In genomic region chr9:75632902-75633301, GRCm38 (mm10) we compare ENCODE assay signal across 8 mouse cellular contexts. TPM values are rescaled to one million over a fixed set of nuclear protein-coding genes. Genes with fewer than 3 reads are reported as not detected.
DNase-seq lines count a peak whose midpoint lies in the region; ATAC-seq lines count a peak whose summit lies in the region.

No protein-coding gene starts in this region.

- H3K27ac ChIP-seq in heart, embryonic 11.5 days (ENCODE audit: low read depth, low read length), result no peak overlapping the region
- no peak overlapping the region for H3K27ac ChIP-seq in limb, embryonic 11.5 days (replicated peaks; ENCODE audit: low read depth, low read length)

- H3K36me3 ChIP-seq in heart, embryonic 11.5 days (ENCODE audit: control insufficient read depth, insufficient read depth, low read length), result no peaks in the 10 kb centered on the region
- no peaks in the 10 kb centered on the region for H3K36me3 ChIP-seq in limb, embryonic 11.5 days (ENCODE audit: control insufficient read depth, insufficient read depth, low read length)

- H3K4me2 ChIP-seq in heart, embryonic 11.5 days, result no peak overlapping the region
- no peak overlapping the region for H3K4me2 ChIP-seq in limb, embryonic 11.5 days (ENCODE audit: low read depth, severe bottlenecking)

- H3K27me3 ChIP-seq in heart, embryonic 11.5 days (ENCODE audit: control insufficient read depth, insufficient read depth, low read length), result no peaks in the 10 kb centered on the region
- H3K27me3 ChIP-seq in limb, embryonic 11.5 days (ENCODE audit: control insufficient read depth, insufficient read depth, low read length), result no peaks in the 10 kb centered on the region

- 0 out of 2 replicates have a peak, but pooled peaks cover 2% of the 10 kb centered on the region for H3K4me1 ChIP-seq in heart, embryonic 11.5 days (ENCODE audit: control insufficient read depth, insufficient read depth, low read length)
- H3K4me1 ChIP-seq in limb, embryonic 11.5 days (ENCODE audit: control insufficient read depth, insufficient read depth, low read length), result no peaks in the 10 kb centered on the region

- no peak overlapping the region for H3K4me3 ChIP-seq in heart, embryonic 11.5 days (ENCODE audit: low read depth, low read length)
- no peak overlapping the region for H3K4me3 ChIP-seq in limb, embryonic 11.5 days (ENCODE audit: low read depth, low read length)

- DNase-seq in heart, postnatal 10 days, result peak; percentile 15 to 32
- DNase-seq in CD4-positive helper T cell, adult 2 months (ENCODE audit: low read depth, low spot score), result peak; percentile 29
- peak; percentile 11 to 35 for DNase-seq in adrenal gland, postnatal 36 days
- peak; percentile 66 for DNase-seq in limb, embryonic 11.5 days (ENCODE audit: low spot score)
- peak; percentile 52 for DNase-seq in testis, postnatal 10 days (ENCODE audit: low spot score)
- no peak for DNase-seq in ovary, adult 18-20 months (ENCODE audit: low spot score)
- no peak for DNase-seq in frontal cortex, postnatal 25 days (ENCODE audit: low spot score in 2 of 2)

- no peaks in the 10 kb centered on the region for H3K9me3 ChIP-seq in heart, embryonic 11.5 days (replicated peaks; ENCODE audit: control insufficient read depth, low read length)
- no peaks in the 10 kb centered on the region for H3K9me3 ChIP-seq in limb, embryonic 11.5 days (ENCODE audit: control insufficient read depth, low read length)

- WGBS in heart, embryonic 11.5 days (ENCODE audit: insufficient replicate concordance), result 38% methylated on average over 1 of the region's 1 CpGs
- WGBS in limb, embryonic 11.5 days, result 61% methylated on average over 1 of the region's 1 CpGs

- intact Hi-C loops in heart, postnatal 10 days (cut with DNase I), result no loop called here

- ATAC-seq in heart, embryonic 11.5 days (replicated peaks; ENCODE audit: insufficient number of reproducible peaks, low FRiP score, low TSS enrichment), result no peak
- ATAC-seq in limb, embryonic 11.5 days (ENCODE audit: insufficient number of reproducible peaks, low FRiP score, low TSS enrichment, low read depth), result no peak

- no peak overlapping the region for H3K9ac ChIP-seq in heart, embryonic 11.5 days (ENCODE audit: low read depth, low read length)
- no peak overlapping the region for H3K9ac ChIP-seq in limb, embryonic 11.5 days (ENCODE audit: low read length)

RNA-seq across cellular contexts. Expression of gene Lysmd2, which starts 7.4 kb away (rescaled TPM):
- 10 to 100 TPM in 1 of 2 experiments, 1 to 10 TPM in 1; 9.8 to 11.2 TPM for total RNA-seq in heart, postnatal 10 days (2021)
- 16.3 and 18.4 TPM in 2 replicates for polyA plus RNA-seq in heart, embryonic 11.5 days (2014; fragmentation: Nextera tagmentation; extraction: Ambion mirVana)
- 10 to 100 TPM; 14.3 to 16.5 TPM for total RNA-seq in adrenal gland, postnatal 36 days (2021)
- polyA plus RNA-seq in limb, embryonic 11.5 days (2014; fragmentation: Nextera tagmentation; extraction: Ambion mirVana), result 19.7 and 21.6 TPM in 2 replicates

RNA-seq across cellular contexts. Expression of gene Tmod2, which starts 21.8 kb away (rescaled TPM):
- total RNA-seq in heart, postnatal 10 days (2021), result 1 to 10 TPM; 5.0 to 6.6 TPM
- polyA plus RNA-seq in heart, embryonic 11.5 days (2014; fragmentation: Nextera tagmentation; extraction: Ambion mirVana), result 5.9 and 6.1 TPM in 2 replicates
- total RNA-seq in adrenal gland, postnatal 36 days (2021), result 10 to 100 TPM in 1 of 2 experiments, 1 to 10 TPM in 1; 9.8 to 11.4 TPM
- 20.9 and 28.1 TPM in 2 replicates for polyA plus RNA-seq in limb, embryonic 11.5 days (2014; fragmentation: Nextera tagmentation; extraction: Ambion mirVana)

RNA-seq across cellular contexts. Expression of gene Scg3, which starts 51.0 kb away (rescaled TPM):
- total RNA-seq in heart, postnatal 10 days (2021), result under 1 TPM; 0.32 to 0.86 TPM
- 0.30 and 0.33 TPM in 2 replicates for polyA plus RNA-seq in heart, embryonic 11.5 days (2014; fragmentation: Nextera tagmentation; extraction: Ambion mirVana)
- total RNA-seq in adrenal gland, postnatal 36 days (2021), result 10 to 100 TPM; 19.9 to 20.2 TPM
- polyA plus RNA-seq in limb, embryonic 11.5 days (2014; fragmentation: Nextera tagmentation; extraction: Ambion mirVana), result 0.24 TPM in 2 replicates

Comparison
In these comparisons a context has a peak if more than half of its experiments do, and no peak if none do; other contexts are left out.
1. DNase-seq: peak in heart, postnatal 10 days (2 of 2), CD4-positive helper T cell, adult 2 months (single experiment), adrenal gland, postnatal 36 days (2 of 2), limb, embryonic 11.5 days (single experiment) and testis, postnatal 10 days (single experiment); none in ovary, adult 18-20 months (single experiment) and frontal cortex, postnatal 25 days (0 of 2).
2. RNA of gene Scg3, which starts 51.0 kb away (total RNA-seq): 19.9 to 20.2 TPM in adrenal gland, postnatal 36 days; 0.32 to 0.86 TPM in heart, postnatal 10 days; every median in the first group is over 10 times any median in the second.